Mouse (Mus musculus) midbrain, embryonic 16.5 days (tissue): ENCODE results near the gene Lamb3. TPM values are rescaled to one million over a fixed set of nuclear protein-coding genes. Genes with fewer than 3 reads are reported as not detected.

ENCODE experiments used
- ATAC-seq: fragments of 200-750 bp; cut with Nextera tagmentation; 2 replicates; pipeline ENCODE4 v1.8.0; 2017; ENCODE audit warnings: moderate TSS enrichment
- H3K27ac ChIP-seq: fragments of 300-500 bp; sonication (generic); 2 replicates; pipeline ENCODE4 v1.5.1; 2014; ENCODE audit warnings: mild to moderate bottlenecking, low read length, mixed read lengths
- H3K27me3 ChIP-seq: fragments of 300-500 bp; sonication (generic); 2 replicates; pipeline ENCODE4 v1.6.1; 2014; ENCODE audit warnings: low read depth, low read length, mixed read lengths; ENCODE audit not compliant: control insufficient read depth, insufficient read depth
- H3K36me3 ChIP-seq: fragments of 300-500 bp; sonication (generic); 2 replicates; pipeline ENCODE4 v1.6.1; 2014; ENCODE audit warnings: mild to moderate bottlenecking, low read length, moderate library complexity, mixed read lengths; ENCODE audit not compliant: control insufficient read depth, insufficient read depth
- H3K4me1 ChIP-seq: fragments of 300-500 bp; sonication (generic); 2 replicates; pipeline ENCODE4 v1.6.1; 2014; ENCODE audit warnings: mild to moderate bottlenecking, low read length, mixed read lengths; ENCODE audit not compliant: control insufficient read depth, insufficient read depth
- H3K4me2 ChIP-seq: fragments of 300-500 bp; sonication (generic); 2 replicates; pipeline ENCODE4 v1.6.1; 2014; ENCODE audit warnings: mild to moderate bottlenecking, low read length, mixed read lengths
- H3K4me3 ChIP-seq: fragments of 300-500 bp; sonication (generic); 2 replicates; pipeline ENCODE4 v1.5.1; 2014; ENCODE audit warnings: low read depth, mild to moderate bottlenecking, low read length, moderate library complexity, mixed read lengths
- H3K9ac ChIP-seq: fragments of 300-500 bp; sonication (generic); 2 replicates; pipeline ENCODE4 v1.6.1; 2014; ENCODE audit warnings: low read depth, low read length, mixed read lengths
- H3K9me3 ChIP-seq: fragments of 300-500 bp; sonication (generic); replicated peaks from 2 replicates; pipeline ENCODE4 v1.6.1; 2014; ENCODE audit warnings: mild to moderate bottlenecking, low read length, mixed read lengths; ENCODE audit not compliant: control insufficient read depth, poor library complexity, severe bottlenecking
- WGBS: fragments of 180-500 bp; shearing (Covaris S2); extraction: QIAGEN DNeasy Blood & Tissue Kit; methylation state at CpG from one replicate; pipeline ENCODE4 v1.1.7; 2014; 5-methylcytosine and 5-hydroxymethylcytosine counted together
- polyA plus RNA-seq: library from polyadenylated mRNA; unstranded; fragments of >200 nt; fragmentation: Nextera tagmentation; extraction: Ambion mirVana; gene quantifications from 2 replicates; pipeline ENCODE4 v1.2.1, GENCODE M21; 2015

Gene Lamb3
- polyA plus RNA-seq, 1 experiment from 2014 or later: 0.75 TPM

DNA sequence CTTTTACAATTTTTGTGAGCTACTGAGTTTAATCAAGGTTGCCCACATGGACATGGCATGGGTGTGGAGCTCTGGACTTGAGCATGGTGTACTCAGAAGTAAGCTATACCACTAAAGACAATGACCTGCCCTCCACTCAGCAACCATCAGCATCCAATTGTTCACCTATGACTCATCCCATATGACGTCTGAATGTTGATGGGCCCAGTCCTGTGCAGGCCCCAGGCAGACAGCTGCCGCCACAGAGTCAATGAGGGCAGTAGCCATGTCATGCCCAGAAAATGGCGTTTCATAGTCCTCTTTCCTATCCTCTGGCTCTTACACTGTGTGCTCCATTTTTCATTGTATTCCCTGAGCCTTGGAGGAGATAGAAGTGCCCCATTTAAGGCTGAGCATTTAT, 8.5 kb downstream of the Lamb3 start:
- no peaks in the 10 kb centered on the region for H3K9me3 ChIP-seq
- H3K4me1 ChIP-seq: no peaks in the 10 kb centered on the region
- no peak for ATAC-seq
- no peaks in the 10 kb centered on the region for H3K27me3 ChIP-seq
- H3K9ac ChIP-seq: no peak overlapping the region
- WGBS: 76% methylated on average over 3 of the region's 3 CpGs
- H3K4me2 ChIP-seq: no peak overlapping the region
- H3K4me3 ChIP-seq: no peak overlapping the region
- no peak overlapping the region for H3K27ac ChIP-seq
- H3K36me3 ChIP-seq: no peaks in the 10 kb centered on the region

- H3K27me3 ChIP-seq: no peaks in the 10 kb centered on the region
- no peaks in the 10 kb centered on the region for H3K36me3 ChIP-seq
- H3K9me3 ChIP-seq: no peaks in the 10 kb centered on the region
- H3K4me2 ChIP-seq: no peak overlapping the region
- H3K9ac ChIP-seq: no peak overlapping the region
- no peak overlapping the region for H3K27ac ChIP-seq
- no peak for ATAC-seq
- WGBS: 77% methylated on average over 5 of the region's 5 CpGs
- H3K4me3 ChIP-seq: no peak overlapping the region
- H3K4me1 ChIP-seq: no peaks in the 10 kb centered on the region
Observed at GRCm38 (mm10) chr1:193220408-193220807, 12.9 kb downstream of the Lamb3 start.

DNA sequence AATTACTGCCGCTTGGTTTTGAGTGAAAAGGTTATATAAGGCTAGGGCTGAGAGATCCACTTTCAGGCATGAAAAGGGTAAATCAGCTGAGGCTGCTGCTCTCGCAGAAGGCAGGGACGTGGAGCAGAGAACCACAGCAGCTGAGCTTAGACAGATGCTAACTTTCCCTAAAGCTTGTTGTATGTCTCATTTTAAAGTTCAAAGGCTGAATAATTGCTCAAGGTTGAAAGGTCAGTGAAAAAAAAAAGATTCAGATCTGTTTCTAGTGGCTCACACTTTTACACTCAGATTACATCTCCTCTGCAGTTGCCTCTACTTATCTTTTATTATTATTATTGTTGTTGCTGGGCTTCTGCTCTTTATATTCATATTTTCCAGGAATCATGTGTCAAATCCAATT, 18.0 kb downstream of the Lamb3 start:
- no peak overlapping the region for H3K4me3 ChIP-seq
- no peak overlapping the region for H3K4me2 ChIP-seq
- WGBS: 29% methylated on average over 3 of the region's 3 CpGs
- no peaks in the 10 kb centered on the region for H3K4me1 ChIP-seq
- H3K9me3 ChIP-seq: no peaks in the 10 kb centered on the region
- no peak for ATAC-seq
- H3K27ac ChIP-seq: no peak overlapping the region
- H3K36me3 ChIP-seq: no peaks in the 10 kb centered on the region
- H3K9ac ChIP-seq: no peak overlapping the region
- H3K27me3 ChIP-seq: no peaks in the 10 kb centered on the region

DNA sequence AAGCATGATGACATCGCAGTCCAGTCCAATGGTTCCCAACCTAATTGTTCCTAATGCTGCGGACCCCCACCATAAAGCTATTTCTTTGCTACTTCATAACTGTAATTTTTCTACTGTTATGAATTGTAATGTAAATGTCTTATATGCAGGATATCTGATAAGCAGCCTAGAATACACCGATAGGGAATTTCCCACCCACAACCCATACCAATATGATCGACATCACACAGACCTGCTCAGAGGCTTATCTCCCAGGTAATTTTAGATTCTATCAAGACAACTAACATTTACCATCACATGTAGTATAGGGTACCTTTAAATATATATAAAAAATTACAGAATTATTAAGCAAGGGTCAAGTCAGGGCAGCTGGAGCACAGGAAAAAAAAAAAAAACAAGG, 18.6 kb downstream of the Lamb3 start:
- Histone ChIP-seq H3K36me3 (no peaks in the 10 kb centered on the region), H3K4me2 (no peak overlapping the region), H3K4me3 (no peak overlapping the region), H3K4me1 (no peaks in the 10 kb centered on the region), H3K9me3 (no peaks in the 10 kb centered on the region), H3K27me3 (no peaks in the 10 kb centered on the region), H3K9ac (no peak overlapping the region), H3K27ac (no peak overlapping the region)
- 94% methylated on average over 4 of the region's 4 CpGs for WGBS
- no peak for ATAC-seq

DNA sequence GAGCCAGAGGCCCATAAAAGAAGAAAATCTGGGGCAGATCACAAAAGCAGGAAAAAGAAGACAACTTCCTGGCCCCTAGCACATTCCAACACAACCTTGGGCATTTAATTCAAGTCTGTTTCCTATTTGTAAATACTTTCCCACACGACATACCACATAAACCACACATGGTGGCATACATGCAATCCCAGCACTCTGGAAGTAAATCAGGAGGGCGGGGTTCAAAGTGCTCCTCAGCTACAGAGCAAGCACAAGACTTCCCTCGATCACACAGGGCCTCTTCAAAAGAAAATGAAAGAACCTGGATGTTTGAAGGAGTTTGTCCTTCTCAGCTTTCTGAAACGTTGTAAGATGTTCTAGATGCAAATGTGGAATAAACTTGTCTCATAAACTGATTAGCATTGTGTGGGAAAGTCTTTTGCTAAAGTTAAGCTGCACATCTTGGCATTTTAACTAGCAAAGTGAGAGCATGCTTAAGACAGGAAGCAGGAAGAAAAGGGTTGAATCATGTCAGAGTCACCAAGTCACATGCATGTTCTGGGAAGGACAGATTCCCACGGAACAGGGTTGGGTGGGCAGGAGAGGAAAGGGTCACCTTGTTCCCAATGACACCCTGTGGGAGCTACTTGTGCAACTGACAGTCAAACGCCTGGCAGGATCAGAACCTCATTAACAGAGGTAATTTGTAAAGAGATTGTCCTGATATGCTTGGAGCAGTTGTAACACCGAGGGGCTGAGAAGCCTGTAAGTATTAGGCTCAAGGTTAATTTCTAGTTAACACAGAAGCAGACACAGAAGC, 19.4 kb downstream of the Lamb3 start:
- Histone ChIP-seq H3K9ac (no peak overlapping the region), H3K4me1 (no peaks in the 10 kb centered on the region), H3K36me3 (no peaks in the 10 kb centered on the region), H3K4me3 (no peak overlapping the region), H3K27me3 (no peaks in the 10 kb centered on the region), H3K4me2 (no peak overlapping the region), H3K9me3 (no peaks in the 10 kb centered on the region), H3K27ac (no peak overlapping the region)
- ATAC-seq: no peak
- 56% methylated on average over 7 of the region's 7 CpGs for WGBS

DNA sequence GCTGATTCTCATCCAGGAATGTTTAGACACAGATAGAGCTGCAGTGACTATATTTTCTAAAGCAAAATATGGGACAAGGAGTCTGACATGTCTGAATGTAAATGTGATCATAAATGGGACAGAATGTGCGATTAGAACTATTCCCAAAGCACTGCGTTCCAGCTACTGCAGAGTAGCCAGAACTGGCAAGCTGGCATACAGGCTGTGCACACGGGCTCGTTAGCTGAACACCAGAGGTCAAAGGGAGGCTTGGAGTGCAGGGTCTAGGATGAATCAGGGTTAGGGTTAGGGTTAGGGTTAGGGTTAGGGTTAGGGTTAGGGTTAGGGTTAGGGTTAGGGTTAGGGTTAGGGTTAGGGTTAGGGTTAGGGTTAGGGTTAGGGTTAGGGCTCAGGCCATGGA, 20.0 kb downstream of the Lamb3 start:
- Histone ChIP-seq H3K36me3 (no peaks in the 10 kb centered on the region), H3K4me1 (no peaks in the 10 kb centered on the region), H3K9me3 (no peaks in the 10 kb centered on the region), H3K4me3 (no peak overlapping the region), H3K9ac (no peak overlapping the region), H3K4me2 (no peak overlapping the region), H3K27me3 (no peaks in the 10 kb centered on the region), H3K27ac (no peak overlapping the region)
- WGBS: 74% methylated on average over 4 of the region's 4 CpGs
- no peak for ATAC-seq

- H3K36me3 ChIP-seq: no peaks in the 10 kb centered on the region
- no peaks in the 10 kb centered on the region for H3K4me1 ChIP-seq
Observed at GRCm38 (mm10) chr1:193229570-193229969, 22.1 kb downstream of the Lamb3 start.

GRCm38 (mm10) chr1:193230531-193230930, 23.0 kb downstream of the Lamb3 start:
- no peak for ATAC-seq
- H3K9ac ChIP-seq: no peak overlapping the region
- H3K36me3 ChIP-seq: no peaks in the 10 kb centered on the region
- H3K4me1 ChIP-seq: no peaks in the 10 kb centered on the region
- no peaks in the 10 kb centered on the region for H3K9me3 ChIP-seq
- no peak overlapping the region for H3K4me2 ChIP-seq
- WGBS: 81% methylated on average over 3 of the region's 3 CpGs
- no peak overlapping the region for H3K4me3 ChIP-seq
- H3K27me3 ChIP-seq: no peaks in the 10 kb centered on the region
- no peak overlapping the region for H3K27ac ChIP-seq

More at GRCm38 (mm10) chr1:193229570-193229969, 22.1 kb downstream of the Lamb3 start:
- Histone ChIP-seq H3K27me3 (no peaks in the 10 kb centered on the region), H3K9me3 (no peaks in the 10 kb centered on the region), H3K4me2 (no peak overlapping the region), H3K4me3 (no peak overlapping the region), H3K27ac (no peak overlapping the region), H3K9ac (no peak overlapping the region)
- no peak for ATAC-seq
- 97% methylated on average over 5 of the region's 5 CpGs for WGBS

GRCm38 (mm10) chr1:193230935-193231334, 23.4 kb downstream of the Lamb3 start:
- WGBS: 79% methylated on average over 5 of the region's 5 CpGs

More at GRCm38 (mm10) chr1:193230935-193231334, 23.4 kb downstream of the Lamb3 start:
- H3K27me3 ChIP-seq: no peaks in the 10 kb centered on the region
- no peak for ATAC-seq
- H3K36me3 ChIP-seq: no peaks in the 10 kb centered on the region
- no peak overlapping the region for H3K4me2 ChIP-seq
- no peaks in the 10 kb centered on the region for H3K9me3 ChIP-seq
- no peak overlapping the region for H3K4me3 ChIP-seq
- H3K9ac ChIP-seq: no peak overlapping the region
- H3K4me1 ChIP-seq: no peaks in the 10 kb centered on the region
- H3K27ac ChIP-seq: no peak overlapping the region
